Mouse (Mus musculus): ENCODE data around the gene Arsb. TPM values are rescaled to one million over a fixed set of nuclear protein-coding genes. Genes with fewer than 3 reads are reported as not detected.

Arsb gene
- polyA plus RNA-seq, 1 experiment from 2014 or later, result 5.8 TPM

DNA sequence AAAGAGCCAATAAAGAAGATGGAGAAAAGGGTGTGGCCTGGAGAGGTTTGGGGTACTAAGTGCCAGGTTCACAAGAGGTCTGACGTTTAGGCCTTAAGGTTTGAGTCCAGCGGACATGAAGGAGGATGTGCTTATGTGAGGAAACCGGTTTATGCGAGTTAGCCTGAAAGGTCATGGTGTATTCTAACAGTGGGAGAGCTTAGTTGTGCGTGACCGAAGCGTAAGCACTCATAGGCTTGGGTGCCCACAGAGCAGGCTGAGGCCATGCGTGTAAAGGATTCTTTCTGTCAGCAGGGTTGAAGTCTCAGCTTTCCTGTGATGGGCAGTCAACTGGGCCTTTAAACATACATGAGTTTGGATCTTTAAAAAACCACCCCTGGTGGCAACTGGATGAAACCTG lies 82.9 kb downstream of the Arsb start:
- no peak for ATAC-seq (replicated peaks; ENCODE audit: low FRiP score)
- no peaks in the 10 kb centered on the region for H3K9me3 ChIP-seq (ENCODE audit: control insufficient read depth, low read length)
- H3K4me2 ChIP-seq, result no peak overlapping the region
- no peaks in the 10 kb centered on the region for H3K27me3 ChIP-seq (replicated peaks; ENCODE audit: control insufficient read depth, insufficient read depth, low read length)
- no peak overlapping the region for H3K27ac ChIP-seq (ENCODE audit: low read depth, low read length)
- 90% methylated on average over 8 of the region's 8 CpGs for WGBS
- no peak overlapping the region for H3K9ac ChIP-seq (ENCODE audit: low read depth, low read length)
- H3K36me3 ChIP-seq (ENCODE audit: control insufficient read depth, insufficient read depth, low read length), result no peaks in the 10 kb centered on the region
- H3K4me1 ChIP-seq (replicated peaks; ENCODE audit: control insufficient read depth, insufficient read depth, low read length), result peaks cover 10% of the 10 kb centered on the region
- H3K4me3 ChIP-seq (ENCODE audit: low read depth, low read length), result no peak overlapping the region
- no peak for DNase-seq (ENCODE audit: low spot score)

DNA sequence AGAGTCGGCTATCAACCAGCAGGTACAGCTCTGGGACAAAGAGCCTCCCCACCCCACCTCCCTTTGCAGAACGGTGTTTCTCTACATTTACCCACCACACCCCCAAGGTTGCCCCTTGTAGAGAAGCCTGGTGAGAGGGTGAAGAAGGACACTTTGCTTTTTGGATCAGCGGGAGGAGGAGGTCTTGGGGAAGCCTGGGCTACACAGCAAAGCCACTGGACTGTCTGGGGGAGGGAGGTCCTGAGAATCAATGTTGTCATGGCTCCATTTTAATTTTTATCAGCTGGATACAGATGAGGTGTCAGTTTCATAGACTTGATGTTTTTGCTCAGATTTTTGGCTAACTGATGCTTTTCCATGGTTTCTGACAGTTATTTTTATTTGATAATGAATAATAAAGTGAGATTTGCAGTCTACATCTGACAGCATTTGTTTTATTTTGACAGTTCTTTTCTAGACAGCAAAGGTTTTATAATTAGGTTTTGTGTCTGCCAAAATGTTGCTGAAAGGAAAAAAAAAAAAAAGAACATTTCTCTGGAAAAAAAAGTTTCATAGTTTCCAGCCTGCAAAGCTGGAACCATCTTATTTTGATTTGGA lies 83.6 kb downstream of the Arsb start:
- 75% methylated on average over 3 of the region's 3 CpGs for WGBS
- Histone ChIP-seq H3K9me3 (ENCODE audit: control insufficient read depth, low read length) (no peaks in the 10 kb centered on the region), H3K4me1 (replicated peaks; ENCODE audit: control insufficient read depth, insufficient read depth, low read length) (peaks cover 4% of the 10 kb centered on the region), H3K4me3 (ENCODE audit: low read depth, low read length) (no peak overlapping the region), H3K9ac (ENCODE audit: low read depth, low read length) (no peak overlapping the region), H3K27me3 (replicated peaks; ENCODE audit: control insufficient read depth, insufficient read depth, low read length) (no peaks in the 10 kb centered on the region), H3K4me2 (no peak overlapping the region), H3K36me3 (ENCODE audit: control insufficient read depth, insufficient read depth, low read length) (no peaks in the 10 kb centered on the region), H3K27ac (ENCODE audit: low read depth, low read length) (no peak overlapping the region)
- DNase-seq (ENCODE audit: low spot score) (no peak), ATAC-seq (replicated peaks; ENCODE audit: low FRiP score) (no peak)

DNA sequence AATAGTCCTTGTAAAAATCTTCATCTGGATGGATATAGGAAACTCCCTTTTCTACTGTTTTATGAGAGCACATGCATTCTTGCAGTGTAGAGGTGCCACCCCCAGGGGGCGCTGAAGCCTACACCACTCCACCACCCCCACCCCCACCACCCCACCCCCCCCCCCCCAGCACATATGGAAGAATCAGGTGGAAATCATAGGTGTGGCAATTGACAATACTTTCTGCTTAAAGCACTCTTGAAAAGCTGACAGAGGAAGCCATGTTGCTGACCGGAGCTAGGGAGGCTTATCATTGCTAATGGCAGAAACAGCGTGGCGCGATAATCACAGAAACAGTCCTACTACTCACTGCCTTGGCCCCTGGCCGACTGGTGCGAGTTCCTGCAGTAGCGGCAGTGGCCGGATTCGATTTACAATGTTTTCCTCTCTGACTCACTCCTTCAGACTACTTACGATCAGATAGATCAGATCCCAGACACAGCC lies 84.3 kb downstream of the Arsb start:
- ATAC-seq (replicated peaks; ENCODE audit: low FRiP score) (no peak), DNase-seq (ENCODE audit: low spot score) (no peak)
- Histone ChIP-seq H3K36me3 (ENCODE audit: control insufficient read depth, insufficient read depth, low read length) (no peaks in the 10 kb centered on the region), H3K4me2 (peak overlapping the region; percentile 47), H3K27me3 (replicated peaks; ENCODE audit: control insufficient read depth, insufficient read depth, low read length) (no peaks in the 10 kb centered on the region), H3K27ac (ENCODE audit: low read depth, low read length) (no peak overlapping the region), H3K4me3 (ENCODE audit: low read depth, low read length) (peak overlapping the region; percentile 10; the same call in 1 of the 2 replicates), H3K9me3 (ENCODE audit: control insufficient read depth, low read length) (no peaks in the 10 kb centered on the region), H3K9ac (ENCODE audit: low read depth, low read length) (no peak overlapping the region), H3K4me1 (replicated peaks; ENCODE audit: control insufficient read depth, insufficient read depth, low read length) (peaks cover 4% of the 10 kb centered on the region; the same call in 1 of the 2 replicates)
- 21% methylated on average over 11 of the region's 11 CpGs for WGBS

DNA sequence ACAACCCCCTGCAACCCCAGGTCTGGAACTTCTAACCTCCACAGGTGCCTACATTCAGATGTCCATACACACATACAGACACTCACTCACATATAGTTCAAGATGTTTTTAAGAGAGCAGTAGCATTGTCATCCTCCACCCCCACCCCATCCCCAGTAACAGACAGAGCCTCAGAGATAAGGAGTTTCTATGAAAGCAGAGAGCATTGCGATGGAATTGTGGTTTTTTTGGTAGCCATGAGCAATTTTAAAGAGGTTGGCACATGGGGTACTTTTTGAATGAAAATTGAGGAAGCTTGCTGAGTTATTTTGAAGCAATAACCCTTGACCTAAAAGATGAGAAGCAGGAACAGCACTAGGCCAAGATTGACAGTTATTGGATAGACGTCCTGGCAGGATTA lies 89.8 kb downstream of the Arsb start:
- DNase-seq (ENCODE audit: low spot score) (no peak), ATAC-seq (replicated peaks; ENCODE audit: low FRiP score) (peak; percentile 75)
- no peak overlapping the region for H3K27ac ChIP-seq (ENCODE audit: low read depth, low read length)
- H3K4me3 ChIP-seq (ENCODE audit: low read depth, low read length), result no peak overlapping the region
- no peak overlapping the region for H3K4me2 ChIP-seq
- no peaks in the 10 kb centered on the region for H3K9me3 ChIP-seq (ENCODE audit: control insufficient read depth, low read length)
- H3K36me3 ChIP-seq (ENCODE audit: control insufficient read depth, insufficient read depth, low read length), result no peaks in the 10 kb centered on the region
- WGBS, result 40% methylated on average over 2 of the region's 2 CpGs
- no peaks in the 10 kb centered on the region for H3K4me1 ChIP-seq (replicated peaks; ENCODE audit: control insufficient read depth, insufficient read depth, low read length)
- no peak overlapping the region for H3K9ac ChIP-seq (ENCODE audit: low read depth, low read length)
- H3K27me3 ChIP-seq (replicated peaks; ENCODE audit: control insufficient read depth, insufficient read depth, low read length), result no peaks in the 10 kb centered on the region

DNA sequence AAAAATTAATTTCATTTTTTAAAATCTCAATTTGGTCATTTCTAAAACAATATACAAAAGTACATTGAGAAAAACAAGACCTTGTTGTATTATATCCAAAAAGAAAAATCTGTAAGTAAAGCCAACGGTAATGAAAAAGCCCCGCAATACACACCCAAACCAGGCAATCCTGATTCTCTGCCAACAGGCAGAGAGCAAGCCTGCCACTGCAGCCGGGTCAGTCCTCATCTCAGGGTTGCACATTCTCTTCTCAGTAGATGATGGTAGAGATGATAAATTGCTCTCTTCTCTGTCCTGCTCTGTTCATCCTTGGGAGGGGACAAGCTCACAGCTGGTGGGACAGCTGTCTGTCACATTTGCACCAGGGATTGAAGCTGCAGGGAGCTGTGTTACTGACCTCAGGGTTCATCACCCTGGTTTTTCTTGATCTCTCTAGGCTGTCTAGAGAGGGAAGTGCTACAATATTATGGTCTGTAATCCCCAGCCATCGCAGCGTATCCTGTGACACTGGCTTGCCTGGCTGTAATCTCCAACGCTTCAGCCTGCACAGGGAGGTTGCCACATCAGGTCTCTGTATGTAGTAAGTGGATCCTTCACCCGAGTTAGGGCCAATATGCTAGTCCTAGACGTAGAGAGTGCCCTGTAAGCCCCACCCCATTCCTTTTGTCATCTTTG lies 92.8 kb downstream of the Arsb start:
- no peak overlapping the region for H3K4me3 ChIP-seq (ENCODE audit: low read depth, low read length)
- no peaks in the 10 kb centered on the region for H3K27me3 ChIP-seq (replicated peaks; ENCODE audit: control insufficient read depth, insufficient read depth, low read length)
- ATAC-seq (replicated peaks; ENCODE audit: low FRiP score), result no peak; the same call in 1 of the 2 replicates
- 47% methylated on average over 8 of the region's 8 CpGs for WGBS
- DNase-seq (ENCODE audit: low spot score), result no peak
- no peaks in the 10 kb centered on the region for H3K9me3 ChIP-seq (ENCODE audit: control insufficient read depth, low read length)
- no peak overlapping the region for H3K4me2 ChIP-seq
- no peaks in the 10 kb centered on the region for H3K4me1 ChIP-seq (replicated peaks; ENCODE audit: control insufficient read depth, insufficient read depth, low read length)
- no peak overlapping the region for H3K9ac ChIP-seq (ENCODE audit: low read depth, low read length)
- H3K27ac ChIP-seq (ENCODE audit: low read depth, low read length), result no peak overlapping the region
- H3K36me3 ChIP-seq (ENCODE audit: control insufficient read depth, insufficient read depth, low read length), result no peaks in the 10 kb centered on the region

DNA sequence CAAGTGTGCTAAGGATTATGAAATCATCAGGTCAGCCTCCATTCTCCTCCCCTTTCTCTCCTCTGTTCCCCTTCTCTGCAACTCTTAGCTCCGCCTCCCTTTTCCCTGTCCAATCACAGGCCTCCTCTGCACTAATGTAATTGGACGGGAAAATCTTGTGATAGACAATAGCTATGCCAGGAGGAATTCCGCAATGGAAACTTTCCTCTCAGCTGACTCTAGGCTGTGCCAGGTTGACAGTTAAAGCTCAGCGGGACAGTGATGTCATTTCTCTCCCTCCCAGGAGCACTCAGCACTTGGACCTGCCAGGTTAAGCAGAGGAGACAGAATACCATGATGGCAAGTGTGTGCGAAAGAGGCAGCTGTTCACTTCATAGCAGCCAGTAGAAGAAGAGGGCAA lies 95.2 kb downstream of the Arsb start:
- WGBS, result 80% methylated on average over 5 of the region's 5 CpGs
- no peak overlapping the region for H3K4me2 ChIP-seq
- no peak for ATAC-seq (replicated peaks; ENCODE audit: low FRiP score)
- no peaks in the 10 kb centered on the region for H3K9me3 ChIP-seq (ENCODE audit: control insufficient read depth, low read length)
- no peaks in the 10 kb centered on the region for H3K27me3 ChIP-seq (replicated peaks; ENCODE audit: control insufficient read depth, insufficient read depth, low read length)
- DNase-seq (ENCODE audit: low spot score), result no peak
- H3K4me3 ChIP-seq (ENCODE audit: low read depth, low read length), result no peak overlapping the region
- H3K9ac ChIP-seq (ENCODE audit: low read depth, low read length), result no peak overlapping the region
- H3K4me1 ChIP-seq (replicated peaks; ENCODE audit: control insufficient read depth, insufficient read depth, low read length), result no peaks in the 10 kb centered on the region
- H3K36me3 ChIP-seq (ENCODE audit: control insufficient read depth, insufficient read depth, low read length), result no peaks in the 10 kb centered on the region
- H3K27ac ChIP-seq (ENCODE audit: low read depth, low read length), result no peak overlapping the region

DNA sequence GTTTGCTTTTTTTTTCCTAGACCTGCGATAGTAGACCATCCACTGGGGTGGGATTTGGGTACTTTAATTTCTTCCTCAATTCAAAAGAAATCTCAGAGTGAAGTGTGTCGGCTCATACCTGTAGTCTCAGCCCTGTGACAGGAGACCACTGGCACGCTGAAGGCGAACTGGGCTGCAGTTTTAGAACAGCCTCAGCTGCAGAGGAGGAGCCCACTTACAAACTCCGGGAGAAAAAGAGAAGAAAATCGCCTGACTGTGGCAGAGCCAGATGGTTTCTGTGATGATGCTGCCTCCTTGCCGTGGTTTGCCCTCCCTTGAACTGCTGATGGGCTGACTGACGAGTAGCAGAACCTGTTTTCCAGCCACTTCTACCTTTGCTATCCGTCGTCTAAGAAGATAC lies 100.3 kb downstream of the Arsb start:
- Histone ChIP-seq H3K4me3 (ENCODE audit: low read depth, low read length) (no peak overlapping the region), H3K9ac (ENCODE audit: low read depth, low read length) (no peak overlapping the region), H3K4me2 (no peak overlapping the region), H3K27ac (ENCODE audit: low read depth, low read length) (no peak overlapping the region), H3K27me3 (replicated peaks; ENCODE audit: control insufficient read depth, insufficient read depth, low read length) (no peaks in the 10 kb centered on the region), H3K4me1 (replicated peaks; ENCODE audit: control insufficient read depth, insufficient read depth, low read length) (no peaks in the 10 kb centered on the region), H3K9me3 (ENCODE audit: control insufficient read depth, low read length) (no peaks in the 10 kb centered on the region), H3K36me3 (ENCODE audit: control insufficient read depth, insufficient read depth, low read length) (no peaks in the 10 kb centered on the region)
- WGBS, result 69% methylated on average over 10 of the region's 10 CpGs
- no peak for ATAC-seq (replicated peaks; ENCODE audit: low FRiP score)
- DNase-seq (ENCODE audit: low spot score), result no peak

DNA sequence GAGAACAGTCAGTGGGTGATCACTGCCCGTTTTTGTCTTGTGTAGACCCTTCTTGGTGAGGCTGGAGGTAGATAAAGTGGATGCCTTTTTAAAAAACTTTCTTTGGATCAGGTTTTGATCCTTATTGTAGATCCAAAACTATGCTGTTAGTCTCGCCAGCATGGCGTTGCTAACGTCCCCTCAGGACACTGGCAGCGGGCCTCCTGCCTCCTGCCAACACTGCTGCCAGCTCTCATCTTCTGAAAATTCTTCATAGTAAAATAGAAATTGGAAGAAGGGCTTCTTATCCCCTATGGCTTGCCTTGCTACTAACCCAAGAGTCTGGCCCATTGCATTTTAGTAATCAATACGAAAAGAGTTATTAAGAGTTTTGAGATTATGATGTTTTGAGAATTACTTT lies 101.2 kb downstream of the Arsb start:
- WGBS, result 91% methylated on average over 6 of the region's 6 CpGs
- Histone ChIP-seq H3K9ac (ENCODE audit: low read depth, low read length) (no peak overlapping the region), H3K4me2 (no peak overlapping the region), H3K9me3 (ENCODE audit: control insufficient read depth, low read length) (no peaks in the 10 kb centered on the region), H3K4me1 (replicated peaks; ENCODE audit: control insufficient read depth, insufficient read depth, low read length) (no peaks in the 10 kb centered on the region), H3K27ac (ENCODE audit: low read depth, low read length) (no peak overlapping the region), H3K27me3 (replicated peaks; ENCODE audit: control insufficient read depth, insufficient read depth, low read length) (no peaks in the 10 kb centered on the region), H3K36me3 (ENCODE audit: control insufficient read depth, insufficient read depth, low read length) (no peaks in the 10 kb centered on the region), H3K4me3 (ENCODE audit: low read depth, low read length) (no peak overlapping the region)
- ATAC-seq (replicated peaks; ENCODE audit: low FRiP score) (no peak), DNase-seq (ENCODE audit: low spot score) (no peak)

DNA sequence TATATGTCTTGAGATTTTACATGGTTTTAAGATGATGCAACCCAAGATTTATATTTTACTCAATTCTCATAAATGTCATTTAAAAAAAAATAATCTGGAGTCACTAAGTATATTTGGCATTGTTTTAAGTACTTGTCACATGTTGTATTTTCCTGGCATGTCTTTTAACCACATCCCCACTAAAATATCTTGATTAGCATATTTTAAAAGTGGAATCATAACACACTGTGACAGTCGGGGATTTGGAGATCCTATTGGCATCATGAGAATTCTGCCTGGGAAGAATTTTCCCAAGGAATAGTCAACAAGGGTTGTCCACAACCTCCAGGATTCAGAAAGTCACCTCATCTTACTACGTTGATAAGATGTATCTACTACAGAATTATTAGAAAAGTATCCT lies 106.5 kb downstream of the Arsb start:
- Histone ChIP-seq H3K9me3 (ENCODE audit: control insufficient read depth, low read length) (no peaks in the 10 kb centered on the region), H3K27ac (ENCODE audit: low read depth, low read length) (no peak overlapping the region), H3K9ac (ENCODE audit: low read depth, low read length) (no peak overlapping the region), H3K4me1 (replicated peaks; ENCODE audit: control insufficient read depth, insufficient read depth, low read length) (no peaks in the 10 kb centered on the region), H3K4me2 (no peak overlapping the region), H3K36me3 (ENCODE audit: control insufficient read depth, insufficient read depth, low read length) (no peaks in the 10 kb centered on the region), H3K27me3 (replicated peaks; ENCODE audit: control insufficient read depth, insufficient read depth, low read length) (no peaks in the 10 kb centered on the region), H3K4me3 (ENCODE audit: low read depth, low read length) (no peak overlapping the region)
- no peak for ATAC-seq (replicated peaks; ENCODE audit: low FRiP score)
- no peak for DNase-seq (ENCODE audit: low spot score)
- 67% methylated on average over 2 of the region's 2 CpGs for WGBS

Measured in liver, embryonic 11.5 days (tissue).